Mouse (Mus musculus): Measurements from ENCODE around the gene Cog1.

Gene Cog1

GRCm38 (mm10) chr11:113648690-113649352 is at the start of gene Cog1:
Gene Cog1, plus strand, starts transcription at chr11:113649169.
- no peak for DNase-seq (ENCODE audit: low spot score in 2 of 2)

DNA sequence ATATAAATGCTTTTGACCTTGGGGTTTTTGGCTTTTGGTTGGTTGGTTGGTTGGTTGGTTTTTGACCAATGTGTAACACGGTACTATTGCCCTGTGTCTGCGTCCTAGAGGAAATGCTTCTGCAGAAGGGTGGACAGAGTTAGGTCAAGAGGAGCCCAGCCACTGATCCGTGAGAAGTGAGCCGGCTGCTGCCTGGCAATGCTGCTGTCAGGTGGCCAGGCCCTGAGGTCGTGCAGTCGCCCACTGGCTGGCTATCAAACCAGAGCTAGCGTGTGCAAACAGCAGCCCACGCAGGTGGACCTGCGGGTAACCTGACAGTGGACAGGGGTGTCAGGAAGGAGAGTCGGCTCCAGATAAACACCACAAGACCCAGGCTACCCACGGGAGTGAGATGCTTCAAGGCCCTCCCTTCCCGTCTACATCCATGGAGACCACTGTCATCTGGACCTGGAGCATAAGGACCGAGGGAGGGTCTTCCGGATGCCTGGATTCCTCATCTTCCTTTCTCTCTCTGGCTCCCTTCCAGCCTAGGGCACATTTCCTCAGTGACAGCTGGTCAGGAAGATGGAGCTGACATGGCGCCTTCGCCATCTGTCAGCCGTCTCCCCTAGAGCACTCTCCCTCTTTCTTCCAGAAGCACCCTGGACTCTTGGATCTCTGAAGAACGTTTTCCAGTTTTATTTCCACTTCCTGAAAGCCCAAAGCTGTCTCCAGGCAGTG is 48.3 kb upstream of the Cog1 start:
- no peak for DNase-seq (ENCODE audit: low spot score in 2 of 2)

GRCm38 (mm10) chr11:113601616-113602343 is 47.2 kb upstream of the Cog1 start:
- DNase-seq (ENCODE audit: low spot score in 2 of 2) = no peak

- no peak for DNase-seq (ENCODE audit: low spot score in 2 of 2)
Measured at GRCm38 (mm10) chr11:113607556-113607955, 41.4 kb upstream of the Cog1 start.

DNA sequence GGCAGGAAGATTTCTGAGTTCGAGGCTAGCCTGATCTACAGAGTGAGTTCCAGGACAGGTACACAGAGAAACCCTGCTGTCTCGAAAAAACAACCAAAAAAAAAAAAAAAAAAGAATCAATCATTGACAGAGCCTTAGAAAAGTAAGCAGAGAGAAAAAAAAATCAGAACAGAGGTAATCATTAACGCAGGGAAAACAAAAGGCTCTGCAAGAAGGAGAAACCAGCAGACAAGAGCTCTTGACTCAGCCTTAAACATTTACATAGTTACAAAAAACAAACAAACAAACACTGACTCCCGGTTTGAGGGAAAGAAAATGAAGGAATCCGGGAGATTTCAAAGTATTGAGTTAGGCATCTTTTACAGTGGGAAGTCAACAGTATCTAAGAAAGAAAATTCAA is 39.4 kb upstream of the Cog1 start:
- DNase-seq (ENCODE audit: low spot score in 2 of 2) = no peak

GRCm38 (mm10) chr11:113610266-113610665 is 38.7 kb upstream of the Cog1 start:
- DNase-seq (ENCODE audit: low spot score in 2 of 2) = no peak

- no peak for DNase-seq (ENCODE audit: low spot score in 2 of 2)
Measured at GRCm38 (mm10) chr11:113611112-113611646, 37.8 kb upstream of the Cog1 start.

DNA sequence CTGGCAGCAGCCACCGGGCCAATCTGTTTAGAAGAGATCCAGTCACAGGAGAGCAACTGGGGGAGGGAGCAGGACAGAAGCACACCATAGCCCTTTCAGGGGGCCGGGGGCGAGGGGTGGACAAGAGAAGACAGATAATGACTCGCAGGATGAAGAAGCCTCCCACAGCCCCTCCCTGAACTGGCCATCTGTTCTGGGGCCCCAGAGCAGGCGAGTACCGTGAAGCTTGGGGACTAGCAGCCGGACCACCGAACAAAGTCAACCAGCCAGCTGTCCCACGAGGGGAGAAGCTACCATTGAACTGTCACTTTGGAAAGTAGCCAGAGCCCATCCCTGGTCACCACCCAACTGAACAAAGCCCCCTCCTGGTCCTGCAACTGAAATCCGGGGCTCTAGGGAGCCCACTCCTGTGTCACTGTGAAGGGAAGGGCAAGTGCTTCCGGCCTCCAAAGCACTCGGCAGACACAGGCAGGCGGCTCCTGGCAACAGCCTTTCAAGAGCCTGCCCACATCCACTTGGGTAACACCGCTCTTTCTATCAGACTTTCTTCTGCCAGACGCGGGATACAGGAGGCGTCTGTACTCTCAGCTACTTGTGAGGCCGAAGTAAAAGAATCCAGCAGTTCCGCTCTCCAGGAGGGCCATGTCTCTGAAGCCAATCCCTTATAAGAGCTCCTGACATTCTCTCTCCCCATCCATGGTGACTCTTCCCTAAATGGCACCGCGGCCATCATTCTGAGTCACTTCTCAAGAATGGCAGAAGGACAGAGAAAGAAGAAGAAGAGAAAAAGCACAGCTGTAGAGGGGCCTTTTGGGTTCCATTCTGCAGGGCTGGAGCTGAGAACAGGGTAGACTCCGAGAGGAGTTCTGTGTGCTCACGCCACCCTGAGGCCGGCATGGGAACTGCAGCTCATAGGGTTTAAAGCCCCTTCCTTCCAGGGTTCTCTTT is 37.0 kb upstream of the Cog1 start:
- DNase-seq (ENCODE audit: low spot score in 2 of 2) = peak in 1 of 2 experiments; percentile 33

GRCm38 (mm10) chr11:113614476-113614875 is 34.5 kb upstream of the Cog1 start:
- no peak for DNase-seq (ENCODE audit: low spot score in 2 of 2)

DNA sequence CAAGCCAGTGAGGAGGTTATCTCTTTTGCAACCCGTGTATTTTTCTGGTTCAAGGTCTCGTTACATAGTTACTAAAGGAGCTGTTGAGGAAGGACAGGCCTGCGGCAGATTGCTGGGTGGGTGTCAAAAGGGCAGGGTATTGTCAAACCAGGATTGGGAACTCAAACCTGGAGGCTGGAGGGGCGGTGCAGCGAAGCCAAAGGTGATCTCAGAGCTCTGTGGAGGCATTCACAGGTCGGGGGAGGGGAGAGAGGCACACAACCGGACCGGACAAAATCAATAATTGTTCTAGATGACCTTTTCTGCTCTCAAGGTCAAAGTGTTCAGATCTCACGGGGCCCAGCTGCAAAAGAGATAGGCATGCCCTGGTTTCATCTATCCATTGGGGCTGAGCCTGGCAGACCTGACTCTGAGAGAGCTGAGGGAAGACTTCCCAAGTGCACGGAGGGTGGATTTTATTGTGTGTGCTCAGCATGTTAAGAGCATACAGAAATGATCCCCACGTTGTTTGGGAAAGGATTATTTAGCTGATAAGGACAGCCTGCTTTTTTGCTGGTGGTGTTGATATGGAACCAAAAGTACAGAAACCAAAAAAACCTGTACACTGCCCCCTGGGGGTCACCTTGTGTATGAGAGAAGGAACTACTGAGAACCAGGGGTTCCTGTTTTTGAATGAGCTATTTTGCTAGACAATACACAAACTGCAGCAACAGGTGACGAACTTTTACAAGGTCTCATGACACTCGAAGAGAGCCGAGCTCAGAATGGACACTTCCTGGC is 31.6 kb upstream of the Cog1 start:
- DNase-seq (ENCODE audit: low spot score in 2 of 2) = peak; percentile 34 to 80

GRCm38 (mm10) chr11:113618303-113618671 is 30.7 kb upstream of the Cog1 start:
- no peak for DNase-seq (ENCODE audit: low spot score in 2 of 2)

DNA sequence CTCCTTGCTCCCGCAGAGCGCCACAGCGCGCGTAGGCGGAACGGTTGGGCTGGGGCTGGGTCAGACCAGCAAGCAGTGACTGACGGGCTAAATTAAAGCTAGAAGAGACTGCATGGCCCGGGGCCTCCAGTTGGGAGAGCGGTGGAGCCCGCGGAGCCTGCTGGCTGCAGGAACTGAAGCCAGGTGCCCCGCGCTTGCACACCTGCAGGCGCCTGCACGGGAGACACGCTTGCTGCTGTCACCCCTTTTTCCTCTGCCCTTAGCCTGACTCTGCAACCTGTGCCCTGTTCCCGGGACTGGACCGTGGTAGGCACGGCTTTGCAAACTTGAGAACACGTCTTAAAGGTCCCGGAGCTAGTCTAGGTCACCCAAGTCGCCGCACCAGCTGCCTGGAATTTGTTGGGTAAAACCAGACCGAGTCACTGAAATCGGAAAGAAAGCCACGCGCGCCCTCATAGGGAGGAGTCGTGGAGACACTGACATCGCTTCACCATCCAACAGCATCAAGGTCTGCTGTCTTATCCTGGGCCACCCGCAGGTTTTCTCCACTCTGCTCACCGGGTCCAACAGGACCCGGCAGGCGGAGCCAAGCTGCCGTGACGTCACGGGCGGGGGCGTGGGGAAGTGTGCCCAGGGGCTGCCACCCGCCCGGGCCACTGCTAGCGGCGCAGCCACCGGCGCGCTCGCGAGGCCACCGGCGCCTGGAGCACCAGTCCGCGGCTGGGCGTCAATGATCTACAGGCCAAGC is 30.1 kb upstream of the Cog1 start, which contains the start of gene Sstr2:
Gene Sstr2, plus strand, starts transcription at position 671 of the 748 bp plus-strand sequence.
- DNase-seq (ENCODE audit: low spot score in 2 of 2) = peak; percentile 43 to 67

DNA sequence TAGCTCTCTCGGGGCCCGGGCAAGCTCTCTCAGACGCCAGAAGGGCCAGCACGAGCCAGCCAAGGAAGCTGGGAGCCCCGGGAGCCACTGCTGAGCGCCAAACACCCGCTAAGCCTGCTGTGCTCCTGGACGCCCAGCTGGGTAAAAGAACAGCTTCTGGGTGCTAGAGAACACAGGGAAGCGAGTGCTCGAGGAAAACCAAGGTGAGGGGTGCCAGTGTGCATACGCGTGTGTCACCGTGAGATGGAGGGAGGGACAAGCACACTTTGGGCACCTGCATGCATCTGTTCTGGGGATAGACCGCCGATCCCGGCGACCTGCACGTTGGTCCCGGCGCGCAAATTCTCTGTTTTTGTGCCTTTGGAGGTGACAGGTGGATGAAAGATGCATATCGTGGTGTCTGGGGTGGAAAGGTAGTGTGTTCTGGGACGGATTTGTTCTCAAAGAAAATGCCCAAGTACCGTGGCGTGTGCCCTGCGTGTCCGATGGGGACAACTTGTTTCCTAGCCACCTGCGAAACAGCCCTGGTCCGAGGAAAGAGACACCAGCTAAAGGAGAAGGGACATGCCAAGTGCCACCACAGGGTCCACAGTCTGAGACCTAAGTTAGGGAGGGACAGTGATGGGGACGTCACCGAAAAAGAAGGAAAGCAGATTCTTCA is 29.4 kb upstream of the Cog1 start:
- no peak for DNase-seq (ENCODE audit: low spot score in 2 of 2)

GRCm38 (mm10) chr11:113621001-113621400 is 28.0 kb upstream of the Cog1 start:
- DNase-seq (ENCODE audit: low spot score in 2 of 2) = no peak

GRCm38 (mm10) chr11:113622028-113622427 is 26.9 kb upstream of the Cog1 start:
- no peak for DNase-seq (ENCODE audit: low spot score in 2 of 2)

DNA sequence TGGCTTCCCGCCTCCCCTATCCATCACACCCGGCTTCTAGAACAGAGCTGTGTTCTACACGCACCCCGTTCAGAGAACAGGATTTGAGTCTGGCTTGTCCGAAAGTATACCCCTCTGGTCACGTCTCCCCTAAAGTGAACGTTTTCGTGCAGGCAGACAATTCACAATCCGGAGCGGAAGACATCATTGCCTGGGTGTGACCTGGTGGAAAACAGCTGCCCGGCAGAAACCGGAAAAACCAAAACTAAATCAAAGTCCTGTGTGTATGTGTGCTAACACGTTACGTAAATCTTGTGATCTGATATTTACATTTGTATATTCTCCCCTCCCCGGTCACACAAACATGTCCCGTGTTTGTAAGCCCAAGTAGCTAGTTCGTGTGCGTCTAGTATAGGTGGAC is 23.5 kb upstream of the Cog1 start:
- DNase-seq (ENCODE audit: low spot score in 2 of 2) = no peak

GRCm38 (mm10) chr11:113627785-113628184 is 21.2 kb upstream of the Cog1 start:
- DNase-seq (ENCODE audit: low spot score in 2 of 2) = no peak

GRCm38 (mm10) chr11:113630642-113631041 is 18.3 kb upstream of the Cog1 start:
- no peak for DNase-seq (ENCODE audit: low spot score in 2 of 2)

DNA sequence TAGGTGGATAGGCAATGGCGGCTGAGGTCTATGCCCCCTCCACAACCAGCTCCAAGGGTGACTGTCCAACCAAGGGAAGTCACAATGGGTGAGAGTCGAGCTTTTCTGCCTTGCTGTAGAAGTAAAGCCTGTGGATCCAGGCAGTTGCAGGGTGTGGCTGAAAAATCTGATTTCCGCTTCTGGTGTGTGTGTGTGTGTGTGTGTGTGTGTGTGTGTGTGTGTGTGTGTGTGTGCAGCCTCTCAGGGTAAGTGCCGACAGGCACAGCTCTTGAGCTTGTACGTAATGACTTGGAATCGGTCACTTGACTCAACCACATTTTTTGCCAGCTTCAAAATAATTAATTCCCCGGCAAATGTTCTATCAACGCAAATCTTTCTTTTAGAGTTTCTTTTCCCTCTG is 17.7 kb upstream of the Cog1 start:
- no peak for DNase-seq (ENCODE audit: low spot score in 2 of 2)

Data from urinary bladder, postnatal 4 days (tissue).